Mouse (Mus musculus) G1E (cell line): ENCODE data around the gene Prkcz. TPM values are rescaled to one million over a fixed set of nuclear protein-coding genes. Genes with fewer than 3 reads are reported as not detected.

Experiments
- ATAC-seq: 2 replicates; pipeline ENCODE4 v1.8.0; 2016; ENCODE audit warnings: mild to moderate bottlenecking; ENCODE audit not compliant: insufficient number of reproducible peaks, poor library complexity, low FRiP score, severe bottlenecking; ENCODE audit errors: extremely low read depth
- DNase-seq: peaks from one replicate; pipeline ENCODE4 v3.0.0; 2012; ENCODE audit warnings: low spot score
- H3K27me3 ChIP-seq: 2 replicates; pipeline ENCODE4 v1.6.1; 2012; ENCODE audit warnings: mild to moderate bottlenecking, low read length, inconsistent platforms; ENCODE audit not compliant: insufficient read depth
- H3K36me3 ChIP-seq: replicated peaks from 2 replicates; pipeline ENCODE3; 2012; ENCODE audit warnings: mild to moderate bottlenecking, inconsistent platforms
- H3K4me1 ChIP-seq: 2 replicates; pipeline ENCODE4 v1.6.1; 2012; ENCODE audit warnings: low read depth, low read length, inconsistent platforms, mixed read lengths; ENCODE audit not compliant: insufficient read depth
- H3K4me3 ChIP-seq: 2 replicates; pipeline ENCODE4 v1.5.1; 2012; ENCODE audit warnings: low read depth, mild to moderate bottlenecking, inconsistent platforms, low read length, moderate library complexity, mixed read lengths
- H3K9me3 ChIP-seq: replicated peaks from 2 replicates; pipeline ENCODE4 v1.6.1; 2012; ENCODE audit warnings: inconsistent platforms
- CTCF ChIP-seq: IDR thresholded peaks from 2 replicates; pipeline ENCODE4 v1.5.1; 2012; ENCODE audit warnings: low read depth, low read length, inconsistent platforms, mixed read lengths
- GATA1 ChIP-seq: IDR thresholded peaks from 2 replicates; pipeline ENCODE4 v1.6.1; 2012; ENCODE audit warnings: borderline replicate concordance, low read length, inconsistent platforms, mixed read lengths
- GATA2 ChIP-seq: IDR thresholded peaks from 2 replicates; pipeline ENCODE4 v1.6.1; 2012; ENCODE audit warnings: low read depth, low read length, inconsistent platforms, borderline replicate concordance
- POLR2AphosphoS5 ChIP-seq: IDR thresholded peaks from 2 replicates; pipeline ENCODE4 v1.6.1; 2012; ENCODE audit warnings: low read depth, low read length, inconsistent platforms; ENCODE audit not compliant: insufficient replicate concordance
- TAL1 ChIP-seq: conservative IDR thresholded peaks from 2 replicates; pipeline ENCODE4 v1.6.1; 2012; ENCODE audit warnings: low read depth, low read length, inconsistent platforms, mixed read lengths
- polyA plus RNA-seq: library from polyadenylated mRNA; stranded (reverse); fragments of >175 nt; gene quantifications from 2 replicates; pipeline ENCODE4 v1.2.3, GENCODE M21; 2012
- total RNA-seq, 2 experiments: library from RNA; stranded (forward) in 1 of 2; stranded (reverse) in 1 of 2; fragments of 200-1000 nt in 1 of 2; fragments of >200 nt in 1 of 2; fragmentation: Nextera tagmentation in 1 of 2; gene quantifications; 2 replicates each; pipeline ENCODE4 v1.2.3; 2014 to 2017

Gene Prkcz
- total and polyA plus RNA-seq, 3 experiments: 0.55 TPM; not detected in 2

- Histone ChIP-seq H3K4me1 (no peaks in the 10 kb centered on the region), H3K9me3 (no peaks in the 10 kb centered on the region), H3K4me3 (no peak overlapping the region), H3K27me3 (peaks cover 12% of the 10 kb centered on the region; the same call in 1 of the 2 replicates), H3K36me3 (no peaks in the 10 kb centered on the region)
- DNase-seq (no peak), ATAC-seq (no peak)
- no peak for TF ChIP-seq POLR2AphosphoS5
- no peak for TF ChIP-seq GATA1
- no peak for TF ChIP-seq CTCF
These were observed 60.6 kb downstream of the Prkcz start for GRCm38 (mm10) chr4:155300421-155301097.

- DNase-seq (no peak), ATAC-seq (no peak)
- no peak for TF ChIP-seq GATA2
These were observed 62.3 kb downstream of the Prkcz start for GRCm38 (mm10) chr4:155298826-155299225.

GRCm38 (mm10) chr4:155297057-155297456 is 64.1 kb downstream of the Prkcz start:
- no peak for ATAC-seq
- no peak for DNase-seq
- Histone ChIP-seq H3K27me3 (peaks cover 17% of the 10 kb centered on the region; the same call in 1 of the 2 replicates), H3K36me3 (no peaks in the 10 kb centered on the region), H3K9me3 (no peaks in the 10 kb centered on the region), H3K4me3 (no peak overlapping the region), H3K4me1 (no peaks in the 10 kb centered on the region)
- TF ChIP-seq TAL1 (no peak), CTCF (0 out of 2 replicates have a peak, but pooled peaks have one; percentile 4), GATA2 (no peak), POLR2AphosphoS5 (no peak)

More at GRCm38 (mm10) chr4:155298826-155299225, 62.3 kb downstream of the Prkcz start:
- H3K4me1 ChIP-seq: no peaks in the 10 kb centered on the region
- H3K36me3 ChIP-seq: no peaks in the 10 kb centered on the region
- no peak overlapping the region for H3K4me3 ChIP-seq
- no peaks in the 10 kb centered on the region for H3K9me3 ChIP-seq
- peaks cover 20% of the 10 kb centered on the region; the same call in 1 of the 2 replicates for H3K27me3 ChIP-seq

- TF ChIP-seq POLR2AphosphoS5: no peak
- TF ChIP-seq GATA2: no peak
- TF ChIP-seq CTCF: no peak
- ATAC-seq: no peak
- Histone ChIP-seq H3K9me3 (no peaks in the 10 kb centered on the region), H3K4me1 (no peaks in the 10 kb centered on the region), H3K27me3 (peaks cover 16% of the 10 kb centered on the region; the same call in 1 of the 2 replicates), H3K4me3 (no peak overlapping the region), H3K36me3 (no peaks in the 10 kb centered on the region)
- DNase-seq: no peak
These were observed 65.2 kb downstream of the Prkcz start for GRCm38 (mm10) chr4:155295996-155296395.

- Histone ChIP-seq H3K27me3 (peaks cover 14% of the 10 kb centered on the region), H3K36me3 (no peaks in the 10 kb centered on the region), H3K9me3 (no peaks in the 10 kb centered on the region), H3K4me3 (no peak overlapping the region), H3K4me1 (no peaks in the 10 kb centered on the region)
- ATAC-seq: no peak
- TF ChIP-seq GATA1 (no peak), TAL1 (no peak), CTCF (no peak), GATA2 (no peak), POLR2AphosphoS5 (no peak)
- no peak for DNase-seq
These were observed 66.1 kb downstream of the Prkcz start for GRCm38 (mm10) chr4:155295026-155295590.

GRCm38 (mm10) chr4:155294381-155294780 is 66.8 kb downstream of the Prkcz start:
- TF ChIP-seq GATA2 (no peak), POLR2AphosphoS5 (no peak), TAL1 (no peak), CTCF (no peak), GATA1 (no peak)
- Histone ChIP-seq H3K27me3 (peaks cover 16% of the 10 kb centered on the region), H3K36me3 (no peaks in the 10 kb centered on the region), H3K4me3 (no peak overlapping the region), H3K4me1 (no peaks in the 10 kb centered on the region), H3K9me3 (no peaks in the 10 kb centered on the region)
- no peak for DNase-seq
- no peak for ATAC-seq

- no peak for DNase-seq
- no peak overlapping the region for H3K4me3 ChIP-seq
- ATAC-seq: no peak
- no peaks in the 10 kb centered on the region for H3K4me1 ChIP-seq
- no peaks in the 10 kb centered on the region for H3K36me3 ChIP-seq
- peaks cover 18% of the 10 kb centered on the region for H3K27me3 ChIP-seq
- TF ChIP-seq TAL1 (no peak), POLR2AphosphoS5 (no peak), CTCF (no peak), GATA2 (no peak), GATA1 (no peak)
- H3K9me3 ChIP-seq: no peaks in the 10 kb centered on the region
These were observed 68.3 kb downstream of the Prkcz start for GRCm38 (mm10) chr4:155292863-155293262.
